Mouse (Mus musculus): ENCODE data around the gene Tiam1.

GRCm38 (mm10) chr16:90045611-90046010 lies 98.0 kb downstream of the Tiam1 start:
- no peak for TF ChIP-seq POLR2A (IDR thresholded peaks at IDR 0.05; ENCODE audit: extremely low read depth, insufficient read depth, low read length)
- TF ChIP-seq CTCF (IDR thresholded peaks at IDR 0.05; ENCODE audit: low read depth, low read length), result no peak
